Mouse (Mus musculus): ENCODE measurements at regions not wholly inside any gene's neighbourhood (a gene's known extent, or its start where the extent isn't known, plus 50 kb on each side); places are given as distances from the start of the nearest gene placed in this dataset.

DNA sequence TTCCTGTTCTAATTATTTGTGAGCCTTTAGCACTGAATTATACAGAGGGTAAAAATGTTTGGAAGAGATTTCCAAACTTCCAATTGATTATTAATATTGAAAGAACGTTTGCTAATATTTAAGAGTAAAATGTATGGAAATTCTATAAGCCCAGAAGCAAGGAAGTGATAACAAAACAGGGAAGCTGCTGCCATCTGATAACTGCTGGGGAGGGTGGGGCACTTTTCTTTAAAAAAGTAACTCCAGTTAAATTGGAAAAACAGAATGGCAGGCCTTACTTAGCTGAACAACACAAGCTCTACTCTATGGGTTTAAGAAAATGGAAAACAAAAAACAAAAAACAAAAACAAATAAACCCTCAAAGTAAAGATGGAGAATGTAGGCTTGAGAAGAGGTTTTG is 1327.7 kb downstream of the Hace1 start:
- Histone ChIP-seq H3K4me3 (no peak overlapping the region), H3K9me3 (no peaks in the 10 kb centered on the region), H3K27ac (replicated peaks) (no peak overlapping the region), H3K27me3 (replicated peaks; ENCODE audit: low read depth, poor library complexity, severe bottlenecking) (no peaks in the 10 kb centered on the region), H3K36me3 (replicated peaks) (no peaks in the 10 kb centered on the region), H3K4me1 (no peaks in the 10 kb centered on the region)
- WGBS = 66% methylated on average over 1 of the region's 1 CpGs
- no peak for DNase-seq (ENCODE audit: low spot score)

GRCm38 (mm10) chr10:46922527-46923200 is 1345.0 kb downstream of the Hace1 start:
- no peak overlapping the region for H3K4me3 ChIP-seq
- DNase-seq (ENCODE audit: low spot score) = no peak
- no peaks in the 10 kb centered on the region for H3K27me3 ChIP-seq (replicated peaks; ENCODE audit: low read depth, poor library complexity, severe bottlenecking)
- WGBS = 56% methylated on average over 7 of the region's 7 CpGs
- no peaks in the 10 kb centered on the region for H3K36me3 ChIP-seq (replicated peaks)
- no peaks in the 10 kb centered on the region for H3K4me1 ChIP-seq
- no peaks in the 10 kb centered on the region for H3K9me3 ChIP-seq
- H3K27ac ChIP-seq (replicated peaks) = no peak overlapping the region; the same call in 1 of the 2 replicates

DNA sequence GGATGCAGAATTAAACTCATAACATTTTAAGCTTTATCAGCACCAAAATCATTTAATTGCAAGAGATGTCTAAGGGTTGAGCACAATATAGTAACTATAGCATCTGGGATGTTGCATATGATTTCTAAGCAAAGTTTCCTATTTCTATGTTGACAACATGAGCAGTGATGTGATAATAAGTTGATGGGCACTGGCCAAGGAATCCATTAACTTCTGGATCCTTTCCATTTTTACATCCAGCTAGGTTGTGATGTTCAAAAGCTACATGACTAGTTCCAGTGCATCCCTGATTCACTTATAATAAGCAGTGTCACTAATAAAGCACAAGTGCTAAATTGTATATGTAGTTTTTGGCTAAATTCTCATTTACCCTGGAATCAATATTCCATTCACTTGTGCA is 1356.7 kb downstream of the Hace1 start:
- Histone ChIP-seq H3K4me3 (no peak overlapping the region), H3K27ac (replicated peaks) (no peak overlapping the region), H3K4me1 (no peaks in the 10 kb centered on the region), H3K36me3 (replicated peaks) (no peaks in the 10 kb centered on the region), H3K9me3 (no peaks in the 10 kb centered on the region), H3K27me3 (replicated peaks; ENCODE audit: low read depth, poor library complexity, severe bottlenecking) (no peaks in the 10 kb centered on the region)
- DNase-seq (ENCODE audit: low spot score) = no peak

- 72% methylated on average over 5 of the region's 5 CpGs for WGBS
- H3K9me3 ChIP-seq = no peaks in the 10 kb centered on the region
- no peak overlapping the region for H3K4me3 ChIP-seq
- H3K4me1 ChIP-seq = no peaks in the 10 kb centered on the region
- no peak overlapping the region for H3K27ac ChIP-seq (replicated peaks)
- DNase-seq (ENCODE audit: low spot score) = no peak
- no peaks in the 10 kb centered on the region for H3K36me3 ChIP-seq (replicated peaks)
- H3K27me3 ChIP-seq (replicated peaks; ENCODE audit: low read depth, poor library complexity, severe bottlenecking) = no peaks in the 10 kb centered on the region
Observed at GRCm38 (mm10) chr10:46936248-46936970, 1358.8 kb downstream of the Hace1 start.

DNA sequence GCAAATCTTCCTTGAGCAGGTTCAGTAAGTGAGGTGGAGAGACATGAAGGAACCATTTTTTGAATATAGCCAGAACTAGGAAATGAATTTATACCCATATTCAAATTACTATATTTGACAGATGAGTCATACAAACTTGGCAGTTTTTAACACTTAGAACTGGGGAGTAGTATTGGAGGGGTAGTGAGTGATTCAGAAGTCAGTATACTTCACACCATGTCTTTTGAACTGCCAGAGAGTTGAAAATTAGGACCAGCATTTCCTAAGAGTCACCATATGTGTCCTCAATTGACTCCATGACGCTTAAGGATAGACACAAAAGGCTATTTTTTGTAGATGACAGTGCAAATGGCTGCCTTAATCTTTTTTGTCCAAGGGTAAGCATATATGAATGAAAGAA is 1361.7 kb downstream of the Hace1 start:
- H3K4me1 ChIP-seq = no peaks in the 10 kb centered on the region
- no peak overlapping the region for H3K4me3 ChIP-seq
- H3K36me3 ChIP-seq (replicated peaks) = no peaks in the 10 kb centered on the region
- H3K27me3 ChIP-seq (replicated peaks; ENCODE audit: low read depth, poor library complexity, severe bottlenecking) = no peaks in the 10 kb centered on the region
- no peaks in the 10 kb centered on the region for H3K9me3 ChIP-seq
- no peak for DNase-seq (ENCODE audit: low spot score)
- WGBS = 38% methylated on average over 1 of the region's 1 CpGs
- H3K27ac ChIP-seq (replicated peaks) = no peak overlapping the region

DNA sequence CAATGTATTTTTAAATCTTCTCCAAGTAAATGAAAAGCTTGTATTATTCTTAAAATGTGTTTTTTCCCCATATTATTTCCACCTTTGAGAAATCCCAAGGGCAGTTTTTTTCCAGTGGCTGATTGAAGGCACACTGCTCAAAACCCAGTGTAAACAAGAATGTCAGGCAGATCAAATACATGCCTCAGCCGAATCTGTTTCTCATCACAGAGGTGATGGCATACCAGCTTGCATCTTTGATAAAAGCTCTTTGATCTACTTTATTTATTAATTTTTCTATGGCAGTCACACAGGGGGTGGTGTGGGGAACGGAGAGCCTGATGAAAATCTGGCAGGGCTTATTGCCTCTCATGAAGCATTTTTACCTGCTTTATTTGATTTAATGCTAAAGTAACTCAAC is 1362.2 kb downstream of the Hace1 start:
- Histone ChIP-seq H3K36me3 (replicated peaks) (no peaks in the 10 kb centered on the region), H3K27me3 (replicated peaks; ENCODE audit: low read depth, poor library complexity, severe bottlenecking) (no peaks in the 10 kb centered on the region), H3K4me1 (no peaks in the 10 kb centered on the region), H3K4me3 (no peak overlapping the region), H3K27ac (replicated peaks) (no peak overlapping the region), H3K9me3 (no peaks in the 10 kb centered on the region)
- WGBS = 43% methylated on average over 2 of the region's 2 CpGs
- peak; percentile 22 for DNase-seq (ENCODE audit: low spot score)

DNA sequence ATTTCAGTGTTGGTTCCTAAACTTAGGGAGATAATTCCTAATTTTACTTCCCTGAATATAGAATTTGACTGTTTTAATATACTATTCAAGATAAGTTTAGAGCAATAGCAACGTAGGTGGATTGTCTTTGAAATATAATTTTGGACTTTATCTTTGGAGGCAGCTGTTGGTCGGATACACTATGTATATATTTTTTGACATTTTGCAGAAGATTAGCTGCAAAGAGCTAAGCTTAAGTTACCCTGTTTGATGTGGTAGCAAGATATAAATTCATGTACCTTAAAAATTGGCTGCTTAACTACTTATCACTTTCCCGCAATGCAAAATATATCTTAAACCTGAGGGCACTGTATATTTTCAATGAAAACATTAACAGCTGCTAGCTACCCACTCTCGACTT is 1375.3 kb downstream of the Hace1 start:
- no peaks in the 10 kb centered on the region for H3K27me3 ChIP-seq (replicated peaks; ENCODE audit: low read depth, poor library complexity, severe bottlenecking)
- H3K4me3 ChIP-seq = no peak overlapping the region
- H3K9me3 ChIP-seq = no peaks in the 10 kb centered on the region
- DNase-seq (ENCODE audit: low spot score) = no peak
- WGBS = 87% methylated on average over 4 of the region's 4 CpGs
- H3K27ac ChIP-seq (replicated peaks) = no peak overlapping the region
- no peaks in the 10 kb centered on the region for H3K36me3 ChIP-seq (replicated peaks)
- H3K4me1 ChIP-seq = no peaks in the 10 kb centered on the region

- 87% methylated on average over 1 of the region's 1 CpGs for WGBS
- no peaks in the 10 kb centered on the region for H3K4me1 ChIP-seq
- H3K27me3 ChIP-seq (replicated peaks; ENCODE audit: low read depth, poor library complexity, severe bottlenecking) = no peaks in the 10 kb centered on the region
- no peak for DNase-seq (ENCODE audit: low spot score)
- no peaks in the 10 kb centered on the region for H3K9me3 ChIP-seq
- H3K4me3 ChIP-seq = no peak overlapping the region
- no peaks in the 10 kb centered on the region for H3K36me3 ChIP-seq (replicated peaks)
- H3K27ac ChIP-seq (replicated peaks) = no peak overlapping the region
Observed at GRCm38 (mm10) chr10:46954701-46955100, 1377.1 kb downstream of the Hace1 start.

- H3K9me3 ChIP-seq = no peaks in the 10 kb centered on the region
- H3K27me3 ChIP-seq (replicated peaks; ENCODE audit: low read depth, poor library complexity, severe bottlenecking) = no peaks in the 10 kb centered on the region
- no peaks in the 10 kb centered on the region for H3K36me3 ChIP-seq (replicated peaks)
- H3K4me3 ChIP-seq = no peak overlapping the region
- no peak for DNase-seq (ENCODE audit: low spot score)
- no peaks in the 10 kb centered on the region for H3K4me1 ChIP-seq
- no peak overlapping the region for H3K27ac ChIP-seq (replicated peaks)
Observed at GRCm38 (mm10) chr10:46980410-46980809, 1402.8 kb downstream of the Hace1 start.

DNA sequence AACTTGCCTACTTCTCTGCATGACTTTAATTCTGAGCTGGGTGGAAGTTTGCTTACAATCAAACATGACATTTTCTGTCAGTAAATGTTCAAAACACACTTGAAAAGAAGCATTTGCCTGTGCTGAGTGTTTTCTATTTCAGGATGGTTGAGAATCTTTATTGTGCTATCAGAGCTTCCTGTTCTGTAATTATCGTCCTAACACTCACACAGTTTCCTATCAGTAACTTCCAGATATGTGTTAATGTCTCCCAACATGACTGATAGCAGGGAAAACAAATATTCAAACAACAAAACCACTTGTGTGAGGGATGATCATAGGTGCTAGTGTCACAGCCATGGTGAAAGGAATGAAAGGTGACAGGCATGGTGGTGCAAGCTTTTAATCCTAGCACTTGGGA is 1422.1 kb downstream of the Hace1 start:
- Histone ChIP-seq H3K9me3 (no peaks in the 10 kb centered on the region), H3K4me3 (no peak overlapping the region), H3K27ac (replicated peaks) (no peak overlapping the region), H3K36me3 (replicated peaks) (no peaks in the 10 kb centered on the region), H3K27me3 (replicated peaks; ENCODE audit: low read depth, poor library complexity, severe bottlenecking) (no peaks in the 10 kb centered on the region), H3K4me1 (no peaks in the 10 kb centered on the region)
- DNase-seq (ENCODE audit: low spot score) = no peak
- WGBS = 87% methylated on average over 1 of the region's 1 CpGs

GRCm38 (mm10) chr10:47028765-47029164 is 1451.1 kb downstream of the Hace1 start:
- no peak overlapping the region for H3K27ac ChIP-seq (replicated peaks)
- no peak overlapping the region for H3K4me3 ChIP-seq
- H3K4me1 ChIP-seq = no peaks in the 10 kb centered on the region
- DNase-seq (ENCODE audit: low spot score) = no peak
- H3K27me3 ChIP-seq (replicated peaks; ENCODE audit: low read depth, poor library complexity, severe bottlenecking) = no peaks in the 10 kb centered on the region
- no peaks in the 10 kb centered on the region for H3K36me3 ChIP-seq (replicated peaks)
- no peaks in the 10 kb centered on the region for H3K9me3 ChIP-seq

GRCm38 (mm10) chr10:47054672-47055071 is 1477.0 kb downstream of the Hace1 start:
- 87% methylated on average over 2 of the region's 2 CpGs for WGBS

DNA sequence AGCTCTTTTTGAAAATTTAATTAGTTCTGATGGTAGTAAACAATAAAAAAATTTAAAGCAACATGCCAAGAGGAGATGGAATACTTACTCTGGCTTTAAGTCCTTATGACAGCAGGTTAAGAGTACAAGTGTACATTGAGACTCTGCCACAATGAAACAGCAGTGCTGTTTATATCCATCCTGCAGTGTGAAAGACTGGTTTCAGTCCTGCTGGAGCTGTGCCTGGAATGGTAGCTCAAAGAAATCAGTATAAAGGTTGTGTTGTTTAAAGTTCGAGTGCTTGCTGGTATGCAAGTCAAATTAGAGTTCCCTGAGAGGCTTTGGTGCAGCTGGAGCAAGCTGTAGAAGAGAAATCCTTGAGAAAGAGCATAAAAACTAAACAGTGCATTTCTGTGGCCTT is 1524.9 kb downstream of the Hace1 start:
- no peak for DNase-seq (ENCODE audit: low spot score)
- WGBS = 27% methylated on average over 1 of the region's 1 CpGs
- H3K4me1 ChIP-seq = no peaks in the 10 kb centered on the region
- no peaks in the 10 kb centered on the region for H3K9me3 ChIP-seq
- no peak overlapping the region for H3K4me3 ChIP-seq
- H3K27ac ChIP-seq (replicated peaks) = no peak overlapping the region
- no peaks in the 10 kb centered on the region for H3K36me3 ChIP-seq (replicated peaks)
- no peaks in the 10 kb centered on the region for H3K27me3 ChIP-seq (replicated peaks; ENCODE audit: low read depth, poor library complexity, severe bottlenecking)

More at GRCm38 (mm10) chr10:47054672-47055071, 1477.0 kb downstream of the Hace1 start:
- Histone ChIP-seq H3K4me3 (no peak overlapping the region), H3K4me1 (no peaks in the 10 kb centered on the region), H3K9me3 (no peaks in the 10 kb centered on the region), H3K36me3 (replicated peaks) (no peaks in the 10 kb centered on the region), H3K27me3 (replicated peaks; ENCODE audit: low read depth, poor library complexity, severe bottlenecking) (no peaks in the 10 kb centered on the region), H3K27ac (replicated peaks) (no peak overlapping the region)
- DNase-seq (ENCODE audit: low spot score) = no peak

Measured in embryonic facial prominence, embryonic 10.5 days (tissue).